Mouse (Mus musculus) CH12.LX (cell line): ENCODE results near the gene Cdr2. TPM values are rescaled to one million over a fixed set of nuclear protein-coding genes. Genes with fewer than 3 reads are reported as not detected.
"Not testable (repeated sequence)": the region's sequence is repeated elsewhere in the genome, so short reads cannot be mapped to it uniquely, and the experiment has no call there.

Experiments used
- DNase-seq: peaks from one replicate; pipeline ENCODE4 v3.0.0-alpha.2; 2013; ENCODE audit errors: extremely low read depth
- H3K27ac ChIP-seq: 2 replicates; pipeline ENCODE4 v1.5.1; 2012; ENCODE audit warnings: low read depth, mild to moderate bottlenecking, control low read depth, moderate library complexity; ENCODE audit not compliant: insufficient read depth
- H3K27me3 ChIP-seq: replicated peaks from 2 replicates; pipeline ENCODE3; 2012; ENCODE audit warnings: inconsistent platforms
- H3K36me3 ChIP-seq, 2 experiments: replicated peaks in 1 of 2; 2 replicates each; pipeline versions ENCODE3 to v1.6.1; 2012; ENCODE audit warnings: inconsistent platforms in 1 of 2, low read length in 1 of 2, mild to moderate bottlenecking in 1 of 2, mixed read lengths in 1 of 2, moderate library complexity in 1 of 2; ENCODE audit not compliant: control insufficient read depth in 1 of 2, insufficient read depth in 1 of 2
- H3K4me1 ChIP-seq, 2 experiments: 2 replicates each; pipeline ENCODE4 v1.6.1; 2012; ENCODE audit warnings: inconsistent platforms in 1 of 2, moderate library complexity in 1 of 2; ENCODE audit not compliant: insufficient read depth in 2 of 2, control insufficient read depth in 1 of 2
- H3K4me2 ChIP-seq: 2 replicates; pipeline ENCODE4 v1.6.1; 2012; ENCODE audit warnings: low read depth, mild to moderate bottlenecking, control low read depth; ENCODE audit not compliant: poor library complexity, insufficient read depth, severe bottlenecking
- H3K4me3 ChIP-seq, 3 experiments: fragments of 150-350 bp in 1 of 3; sonication (generic) in 1 of 3; replicated peaks in 1 of 3; 2 replicates each; pipeline versions ENCODE3 to v1.5.1; 2011 to 2012; ENCODE audit warnings: low read depth in 2 of 3, low read length in 2 of 3, mild to moderate bottlenecking in 2 of 3, moderate library complexity in 2 of 3, control low read depth in 1 of 3, improper control_type of control experiment in 1 of 3, inconsistent platforms in 1 of 3, mixed read lengths in 1 of 3; ENCODE audit not compliant: poor library complexity in 1 of 3
- H3K79me2 ChIP-seq: replicated peaks from 2 replicates; pipeline ENCODE4 v1.6.1; 2012; ENCODE audit warnings: mild to moderate bottlenecking, moderate library complexity; ENCODE audit not compliant: control insufficient read depth, poor library complexity, insufficient read depth, severe bottlenecking; ENCODE audit errors: extremely low read depth
- H3K9ac ChIP-seq: 2 replicates; pipeline ENCODE4 v1.6.1; 2012; ENCODE audit warnings: low read depth, mild to moderate bottlenecking, control low read depth, moderate library complexity; ENCODE audit not compliant: insufficient read depth
- H3K9me3 ChIP-seq: replicated peaks from 2 replicates; pipeline ENCODE3; 2012; ENCODE audit warnings: low read length, inconsistent platforms, mixed read lengths
- BHLHE40 ChIP-seq: IDR thresholded peaks from 2 replicates; pipeline ENCODE4 v1.6.1; 2011; ENCODE audit warnings: mild to moderate bottlenecking, low read depth, low read length, improper control_type of control experiment
- E2F4 ChIP-seq: IDR thresholded peaks from 2 replicates; pipeline ENCODE4 v1.6.1; 2011; ENCODE audit warnings: low read depth, low read length, improper control_type of control experiment; ENCODE audit not compliant: insufficient replicate concordance
- ELF1 ChIP-seq: IDR thresholded peaks from 2 replicates; pipeline ENCODE4 v1.6.1; 2014; ENCODE audit warnings: low read depth, mild to moderate bottlenecking, inconsistent platforms, low read length, improper control_type of control experiment
- EP300 ChIP-seq: IDR thresholded peaks from 2 replicates; pipeline ENCODE4 v1.6.1; 2011; ENCODE audit warnings: low read length, improper control_type of control experiment
- ETS1 ChIP-seq: conservative IDR thresholded peaks from 2 replicates; pipeline ENCODE4 v1.6.1; 2012; ENCODE audit warnings: low read depth, mild to moderate bottlenecking, inconsistent platforms, low read length, improper control_type of control experiment, moderate library complexity
- GABPA ChIP-seq: IDR thresholded peaks from 2 replicates; pipeline ENCODE4 v1.6.1; 2012; ENCODE audit warnings: low read depth, low read length, improper control_type of control experiment, inconsistent platforms; ENCODE audit not compliant: insufficient replicate concordance
- IRF4 ChIP-seq: IDR thresholded peaks from 2 replicates; pipeline ENCODE4 v1.6.1; 2014; ENCODE audit warnings: low read depth, mild to moderate bottlenecking, inconsistent platforms, low read length, improper control_type of control experiment
- JUN ChIP-seq: IDR thresholded peaks from 2 replicates; pipeline ENCODE4 v1.6.1; 2011; ENCODE audit warnings: low read depth, mild to moderate bottlenecking, low read length, improper control_type of control experiment, moderate library complexity; ENCODE audit not compliant: insufficient read depth
- JUND ChIP-seq: conservative IDR thresholded peaks from 2 replicates; pipeline ENCODE4 v1.6.1; 2011; ENCODE audit warnings: low read depth, low read length, improper control_type of control experiment
- MAFK ChIP-seq: IDR thresholded peaks from 2 replicates; pipeline ENCODE4 v1.6.1; 2011; ENCODE audit warnings: low read length, improper control_type of control experiment; ENCODE audit not compliant: insufficient replicate concordance
- MXI1 ChIP-seq: IDR thresholded peaks from 2 replicates; pipeline ENCODE4 v1.6.1; 2011; ENCODE audit warnings: mild to moderate bottlenecking, low read depth, low read length, improper control_type of control experiment
- MYC ChIP-seq: IDR thresholded peaks from 2 replicates; pipeline ENCODE4 v1.6.1; 2011; ENCODE audit warnings: low read depth, mild to moderate bottlenecking, improper control_type of control experiment, low read length
- NELFE ChIP-seq: IDR thresholded peaks from 2 replicates; pipeline ENCODE4 v1.6.1; 2011; ENCODE audit warnings: low read depth, low read length, improper control_type of control experiment
- NRF1 ChIP-seq: IDR thresholded peaks from 2 replicates; pipeline ENCODE4 v1.6.1; 2014; ENCODE audit warnings: low read depth, mild to moderate bottlenecking, inconsistent platforms, low read length, improper control_type of control experiment, moderate library complexity
- RAD21 ChIP-seq: IDR thresholded peaks from 2 replicates; pipeline ENCODE4 v1.6.1; 2011; ENCODE audit warnings: low read depth, mild to moderate bottlenecking, low read length, improper control_type of control experiment, moderate library complexity
- RCOR1 ChIP-seq: conservative IDR thresholded peaks from 2 replicates; pipeline ENCODE4 v1.6.1; 2012; ENCODE audit warnings: low read depth, mild to moderate bottlenecking, inconsistent platforms, low read length, improper control_type of control experiment
- SIN3A ChIP-seq: IDR thresholded peaks from 2 replicates; pipeline ENCODE4 v1.6.1; 2012; ENCODE audit warnings: low read length, improper control_type of control experiment, inconsistent platforms
- SMC3 ChIP-seq: IDR thresholded peaks from 2 replicates; pipeline ENCODE4 v1.6.1; 2011; ENCODE audit warnings: low read depth, low read length, improper control_type of control experiment
- TBP ChIP-seq: conservative IDR thresholded peaks from 2 replicates; pipeline ENCODE4 v1.6.1; 2011; ENCODE audit warnings: low read depth, low read length, improper control_type of control experiment
- TCF12 ChIP-seq: IDR thresholded peaks from 2 replicates; pipeline ENCODE4 v1.6.1; 2014; ENCODE audit warnings: low read depth, mild to moderate bottlenecking, inconsistent platforms, low read length, improper control_type of control experiment
- USF2 ChIP-seq: conservative IDR thresholded peaks from 2 replicates; pipeline ENCODE4 v1.6.1; 2011; ENCODE audit warnings: low read depth, low read length, improper control_type of control experiment
- ZC3H11A ChIP-seq: IDR thresholded peaks from 2 replicates; pipeline ENCODE4 v1.6.1; 2012; ENCODE audit warnings: low read depth, mild to moderate bottlenecking, inconsistent platforms, low read length, improper control_type of control experiment
- ZKSCAN1 ChIP-seq: IDR thresholded peaks from 2 replicates; pipeline ENCODE4 v1.6.1; 2012; ENCODE audit warnings: low read depth, inconsistent platforms, low read length, improper control_type of control experiment, borderline replicate concordance
- ZMIZ1 ChIP-seq: IDR thresholded peaks from 2 replicates; pipeline ENCODE4 v1.6.1; 2012; ENCODE audit warnings: low read depth, mild to moderate bottlenecking, inconsistent platforms, low read length, improper control_type of control experiment
- dilution Hi-C: fragments of 300-500 bp; cut with MboI; formaldehyde crosslinking; loops from 2 replicates; pipeline ENCODE4 v1.14.3; 2020; ENCODE audit warnings: low sequenced_read_pairs; ENCODE audit not compliant: extremely low pct_unique_long_range_greater_than_20kb, extremely low pct_ligation_motif_present
- in situ Hi-C: fragments of 300-500 bp; cut with MboI; formaldehyde crosslinking; loops from 3 replicates; pipeline ENCODE4 v1.14.3; 2019; ENCODE audit warnings: low sequenced_read_pairs, low pct_ligation_motif_present, low pct_unique_long_range_greater_than_20kb, mixed read lengths
- polyA plus RNA-seq: library from polyadenylated mRNA; unstranded; fragments of >175 nt; gene quantifications from 2 replicates; pipeline ENCODE4 v1.2.1, GENCODE M21; 2012; ENCODE audit warnings: low read depth; ENCODE audit not compliant: insufficient read length
- total RNA-seq, 2 experiments: library from RNA; depleted of rRNA; stranded (reverse); fragments of 300-350 nt in 1 of 2; fragments of >200 nt in 1 of 2; gene quantifications; 2 replicates each; pipeline ENCODE4 v1.2.3; 2012 to 2014

The Cdr2 gene
- total and polyA plus RNA-seq, 3 experiments = 5.7 to 9.5 (median 8.7) TPM

DNA sequence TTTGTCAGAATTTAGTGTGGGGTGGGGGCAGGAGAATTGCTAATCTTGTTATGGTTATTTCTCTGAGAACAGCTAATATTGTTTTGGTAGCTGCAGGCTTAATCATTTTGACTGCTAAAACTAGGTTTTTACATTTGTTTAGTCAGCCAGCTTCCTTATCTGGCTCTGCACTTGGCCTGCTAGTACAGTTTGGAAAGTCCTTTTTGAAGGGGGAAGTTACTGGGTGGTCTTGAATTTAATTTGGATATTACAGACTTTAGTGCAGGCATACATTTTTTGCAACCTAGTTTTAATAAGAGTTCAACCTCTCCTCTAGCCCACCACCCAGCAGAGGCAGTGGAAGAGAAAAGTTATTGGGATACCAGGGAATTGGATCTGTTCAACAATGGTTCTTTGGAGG is 47.8 kb upstream of the Cdr2 start:
- H3K79me2 ChIP-seq, H3K4me3 ChIP-seq, DNase-seq, H3K27ac ChIP-seq, H3K4me2 ChIP-seq, H3K36me3 ChIP-seq, H3K9ac ChIP-seq, H3K9me3 ChIP-seq, H3K4me1 ChIP-seq, dilution Hi-C loops: not testable (repeated sequence)
- in situ Hi-C loops = loop anchor here (10.0 kb wide), 2 partner anchors 45 to 195 kb away; partner anchors contain the start of genes Cdr2 and Mfsd13b
- H3K27me3 ChIP-seq = peaks cover 19% of the 10 kb centered on the region

GRCm38 (mm10) chr7:121026300-121026699 is 44.2 kb upstream of the Cdr2 start:
- no peaks in the 10 kb centered on the region; the same call in 1 of the 2 replicates for H3K79me2 ChIP-seq
- TF ChIP-seq SMC3 (no peak), RAD21 (no peak), MXI1 (no peak), EP300 (no peak), ELF1 (no peak), USF2 (no peak), ZMIZ1 (no peak)
- H3K4me2 ChIP-seq = no peak overlapping the region
- no peak for DNase-seq
- H3K4me3 ChIP-seq = no peak overlapping the region
- no peak overlapping the region for H3K27ac ChIP-seq
- no peak overlapping the region for H3K9ac ChIP-seq
- H3K27me3 ChIP-seq = peaks cover 19% of the 10 kb centered on the region
- H3K4me1 ChIP-seq = no peaks in the 10 kb centered on the region
- in situ Hi-C loops = no loop called here
- dilution Hi-C loops = no loop called here
- H3K9me3 ChIP-seq = no peaks in the 10 kb centered on the region
- H3K36me3 ChIP-seq = no peaks in the 10 kb centered on the region

GRCm38 (mm10) chr7:121025221-121026008 is 43.3 kb upstream of the Cdr2 start:
- Histone ChIP-seq H3K4me1 (0 out of 4 replicates have a peak, but pooled peaks cover 0 to 2% of the 10 kb centered on the region in 2 experiments), H3K4me2 (no peak overlapping the region), H3K9ac (no peak overlapping the region), H3K4me3 (no peak overlapping the region), H3K36me3 (no peaks in the 10 kb centered on the region), H3K27ac (no peak overlapping the region), H3K9me3 (no peaks in the 10 kb centered on the region), H3K27me3 (peaks cover 19% of the 10 kb centered on the region), H3K79me2 (no peaks in the 10 kb centered on the region; the same call in 1 of the 2 replicates)
- no peak for TF ChIP-seq E2F4
- TF ChIP-seq EP300 = no peak
- no peak for TF ChIP-seq NRF1
- TF ChIP-seq ETS1 = no peak
- TF ChIP-seq NELFE = no peak
- no peak for TF ChIP-seq GABPA
- no peak for TF ChIP-seq BHLHE40
- TF ChIP-seq RCOR1 = no peak
- TF ChIP-seq TCF12 = no peak
- TF ChIP-seq ZKSCAN1 = no peak
- no peak for TF ChIP-seq ZC3H11A
- TF ChIP-seq SIN3A = no peak
- no peak for TF ChIP-seq ZMIZ1
- TF ChIP-seq IRF4 = no peak
- no peak for TF ChIP-seq JUN
- TF ChIP-seq TBP = no peak
- no peak for TF ChIP-seq JUND
- TF ChIP-seq MAFK = no peak
- TF ChIP-seq MYC = no peak
- TF ChIP-seq RAD21 = no peak
- in situ Hi-C loops (no loop called here), dilution Hi-C loops (no loop called here)
- DNase-seq = no peak
